Mouse (Mus musculus): ENCODE results near the gene Ero1lb. TPM values are rescaled to one million over a fixed set of nuclear protein-coding genes. Genes with fewer than 3 reads are reported as not detected.

Ero1lb gene
- 1 to 10 TPM; 1.1 to 1.2 TPM for total RNA-seq (2021)
- long read RNA-seq, experiment 1, partial matches to known transcripts: 0 of 1 reads
- long read RNA-seq, experiment 1, other reads (novel, unspliced or antisense): 1 of 1 reads
- long read RNA-seq, experiment 2: 0 reads

DNA sequence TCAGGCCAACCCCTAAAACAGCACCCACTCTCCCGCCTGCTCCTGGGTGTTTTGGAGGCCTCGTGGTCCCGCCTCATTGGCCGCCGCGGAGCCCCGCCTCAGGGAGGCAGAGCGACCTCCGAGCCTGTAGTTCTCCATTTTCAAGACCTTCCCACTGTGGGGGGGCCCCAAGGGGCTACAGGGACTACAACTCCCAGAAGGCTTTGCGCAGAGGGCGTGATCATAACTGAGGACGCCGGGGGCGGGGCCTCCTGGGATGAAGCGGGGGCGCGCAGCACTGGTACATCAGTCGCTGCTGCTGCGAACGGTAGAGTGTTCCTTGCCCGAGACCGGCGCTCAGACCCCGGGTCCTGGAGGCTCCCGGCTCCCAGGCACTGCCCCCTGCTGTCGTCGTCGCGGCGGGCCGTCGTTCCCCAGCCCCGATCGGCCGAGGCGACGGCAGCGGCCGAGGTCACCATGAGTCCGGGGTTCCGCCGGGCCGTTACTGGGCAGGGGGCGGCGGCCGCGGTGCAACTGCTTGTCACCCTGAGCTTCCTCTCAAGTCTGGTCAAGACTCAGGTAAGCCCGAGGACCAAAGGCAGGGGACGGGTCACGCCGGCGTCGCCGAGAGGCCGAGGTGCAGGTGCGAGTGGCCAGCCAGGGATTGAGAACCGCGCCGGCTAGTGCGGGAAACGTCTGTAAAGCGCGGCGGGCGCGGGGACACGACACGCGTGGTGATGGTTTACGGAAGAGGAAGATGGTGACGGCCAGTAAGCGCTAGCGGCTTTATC, at the start of gene Ero1lb:
Ero1lb (plus strand) TSS at position 254 of the 770 bp plus-strand sequence.
- DNase-seq (ENCODE audit: low spot score): peak; percentile 99

- DNase-seq (ENCODE audit: low spot score): no peak
Observed at GRCm38 (mm10) chr13:12519371-12519770, 46.3 kb upstream of the Ero1lb start.

DNA sequence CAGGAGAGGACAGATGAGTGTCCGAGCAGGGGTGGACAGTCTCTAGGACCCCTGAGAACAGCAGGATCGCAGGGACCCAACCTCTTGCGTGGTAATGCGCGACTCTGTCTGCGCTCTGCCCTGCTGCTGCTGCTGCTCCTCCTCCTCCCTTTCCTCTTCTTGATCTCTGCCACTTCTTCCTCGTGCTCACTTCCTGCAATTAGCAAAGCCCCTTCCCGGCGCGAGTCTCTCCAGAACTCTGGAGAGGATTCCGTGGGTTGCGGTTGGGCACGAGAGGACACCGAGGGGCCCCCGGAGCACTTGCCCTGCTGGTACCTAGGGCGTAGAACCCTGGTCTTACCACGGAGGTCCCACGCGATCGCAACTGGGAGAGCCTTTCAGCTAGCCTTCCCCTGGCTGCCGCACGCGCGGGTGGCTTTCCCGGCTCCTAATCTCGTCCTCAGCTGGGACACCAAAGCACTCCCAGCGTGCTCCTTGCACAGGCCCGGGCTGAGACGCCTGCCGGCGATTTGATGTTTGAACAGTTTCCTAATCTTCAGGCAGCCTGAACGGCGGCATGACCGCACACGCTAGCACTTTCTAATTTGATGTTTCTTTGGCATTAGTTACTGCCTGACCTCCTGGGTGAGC, 45.6 kb upstream of the Ero1lb start, which contains the start of gene Edaradd:
Edaradd (minus strand) TSS at position 484 of the 630 bp plus-strand sequence.
- DNase-seq (ENCODE audit: low spot score): peak; percentile 9

DNA sequence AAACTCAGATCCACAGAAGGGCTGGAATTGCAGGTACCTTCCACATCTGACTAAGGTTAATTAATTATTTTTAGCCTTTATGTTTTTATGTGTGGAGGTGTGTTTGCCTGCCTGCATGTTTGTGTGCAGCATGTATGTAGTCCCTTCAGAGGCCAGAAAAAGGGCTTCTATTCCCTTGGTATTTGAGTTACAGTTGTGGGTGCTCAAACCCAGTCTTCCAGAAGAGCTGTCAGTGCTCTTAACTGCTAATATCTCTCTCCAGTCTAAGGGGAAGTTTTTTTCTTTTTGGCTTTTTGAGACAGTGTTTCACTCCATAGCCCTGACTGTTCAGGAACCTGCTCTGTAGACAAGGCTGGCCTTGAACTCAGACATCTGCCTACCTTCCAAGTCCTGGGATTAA, 43.3 kb upstream of the Ero1lb start:
- no peak for DNase-seq (ENCODE audit: low spot score)

DNA sequence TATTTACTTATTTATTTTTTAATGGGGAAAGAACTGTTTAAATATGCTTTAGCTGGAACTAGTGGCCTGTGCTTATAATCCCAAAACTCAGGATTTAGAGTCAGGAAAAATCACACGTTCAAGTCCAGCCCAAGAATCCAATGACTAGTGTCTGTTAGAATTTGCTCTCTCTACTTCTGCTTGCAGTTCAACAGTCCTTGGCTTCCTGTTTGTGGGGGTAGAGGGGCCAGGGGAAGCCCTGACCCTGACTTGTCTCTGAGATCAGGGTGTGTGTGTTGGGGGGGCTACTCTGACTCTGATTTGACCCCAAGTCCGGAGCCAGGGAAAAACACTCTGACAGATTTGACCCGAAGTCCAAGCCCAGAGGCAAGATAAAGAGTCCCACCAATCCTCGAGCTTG, 40.0 kb upstream of the Ero1lb start:
- DNase-seq (ENCODE audit: low spot score): no peak

DNA sequence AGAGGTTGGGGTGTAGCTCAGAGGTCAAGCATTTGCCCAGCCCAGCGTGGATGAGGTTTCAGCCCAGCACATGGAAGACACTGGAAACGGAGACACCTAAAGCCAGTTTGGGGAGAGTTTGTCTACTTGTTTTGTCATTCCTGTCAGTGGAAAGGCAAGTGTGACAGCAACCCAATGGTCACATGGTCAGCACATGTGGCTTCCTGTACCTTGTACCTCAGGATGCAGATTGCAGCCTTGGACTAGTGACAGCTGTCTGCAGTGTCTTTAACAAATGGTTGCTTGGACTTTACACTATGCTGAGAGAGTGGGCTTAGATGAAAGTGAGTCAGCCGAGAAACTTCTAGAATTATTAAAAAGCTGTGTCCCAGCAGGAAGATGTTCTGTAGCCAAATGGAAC, 31.0 kb upstream of the Ero1lb start:
- DNase-seq (ENCODE audit: low spot score): no peak

GRCm38 (mm10) chr13:12537971-12538370, 27.7 kb upstream of the Ero1lb start:
- no peak for DNase-seq (ENCODE audit: low spot score)

DNA sequence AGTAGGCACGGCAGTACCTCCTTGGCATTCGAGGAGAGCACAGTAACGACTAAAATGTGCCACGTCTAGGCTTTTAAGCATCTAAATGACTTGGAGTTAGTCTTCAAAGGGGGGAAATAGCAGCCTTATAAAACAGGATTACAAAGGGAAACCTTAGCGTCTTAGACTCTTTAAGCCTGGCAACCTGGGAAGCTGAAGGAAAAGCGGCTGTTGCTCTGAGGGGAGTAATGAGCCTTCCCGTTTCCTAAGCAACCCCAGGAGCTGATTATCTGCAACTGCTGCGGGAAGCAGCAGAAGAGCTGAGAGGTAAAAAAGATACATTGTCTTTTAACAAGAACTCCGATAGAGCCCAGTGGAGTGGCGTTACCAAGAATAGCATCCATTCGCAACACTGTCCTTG, 26.0 kb upstream of the Ero1lb start:
- no peak for DNase-seq (ENCODE audit: low spot score)

- DNase-seq (ENCODE audit: low spot score): no peak
Observed at GRCm38 (mm10) chr13:12540119-12540518, 25.6 kb upstream of the Ero1lb start.

GRCm38 (mm10) chr13:12542006-12542981, 23.4 kb upstream of the Ero1lb start:
- DNase-seq (ENCODE audit: low spot score): peak; percentile 16

DNA sequence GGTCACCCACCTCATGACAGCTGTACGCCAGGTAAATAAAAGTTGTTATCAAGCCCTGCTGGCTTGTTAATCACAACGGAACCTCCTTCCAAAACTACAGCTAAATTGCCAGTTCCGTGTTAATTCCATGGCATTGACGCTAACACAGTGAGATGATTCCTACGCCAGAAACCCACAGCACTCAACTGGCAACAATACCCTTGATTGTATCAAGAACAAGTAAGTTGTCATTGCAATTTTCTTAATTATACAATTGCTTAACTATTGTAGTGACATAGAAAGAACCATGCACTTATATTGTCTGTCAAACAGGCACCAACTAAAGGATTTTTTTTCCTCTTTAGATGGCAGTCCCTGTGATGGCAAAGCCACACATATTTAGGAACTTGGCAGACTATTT, 22.4 kb upstream of the Ero1lb start:
- no peak for DNase-seq (ENCODE audit: low spot score)

- no peak for DNase-seq (ENCODE audit: low spot score)
Observed at GRCm38 (mm10) chr13:12543880-12544568, 21.6 kb upstream of the Ero1lb start.

DNA sequence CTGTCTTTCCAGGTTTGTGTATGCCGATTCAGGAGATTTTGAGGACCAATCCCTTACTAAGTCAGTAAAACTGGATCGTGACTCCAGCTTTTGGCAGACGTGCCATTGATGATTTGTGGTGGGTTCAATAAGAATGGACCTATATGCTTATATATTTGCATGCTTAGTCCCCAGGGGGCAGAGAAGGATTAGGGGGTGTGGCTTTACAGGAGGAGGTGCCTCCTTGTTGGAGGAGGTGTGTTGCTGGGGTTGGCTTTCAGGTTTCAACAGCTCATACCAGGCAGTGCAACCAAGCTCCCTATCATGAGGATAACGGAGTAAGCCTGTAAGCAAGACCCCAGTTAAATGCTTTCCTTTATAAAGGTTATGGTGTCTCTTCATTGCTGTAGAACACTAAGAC, 11.5 kb upstream of the Ero1lb start:
- no peak for DNase-seq (ENCODE audit: low spot score)

- DNase-seq (ENCODE audit: low spot score): no peak
Observed at GRCm38 (mm10) chr13:12559044-12559443, 6.6 kb upstream of the Ero1lb start.

GRCm38 (mm10) chr13:12559462-12560120, 6.1 kb upstream of the Ero1lb start:
- DNase-seq (ENCODE audit: low spot score): no peak

GRCm38 (mm10) chr13:12561729-12562128, 3.9 kb upstream of the Ero1lb start:
- no peak for DNase-seq (ENCODE audit: low spot score)

DNA sequence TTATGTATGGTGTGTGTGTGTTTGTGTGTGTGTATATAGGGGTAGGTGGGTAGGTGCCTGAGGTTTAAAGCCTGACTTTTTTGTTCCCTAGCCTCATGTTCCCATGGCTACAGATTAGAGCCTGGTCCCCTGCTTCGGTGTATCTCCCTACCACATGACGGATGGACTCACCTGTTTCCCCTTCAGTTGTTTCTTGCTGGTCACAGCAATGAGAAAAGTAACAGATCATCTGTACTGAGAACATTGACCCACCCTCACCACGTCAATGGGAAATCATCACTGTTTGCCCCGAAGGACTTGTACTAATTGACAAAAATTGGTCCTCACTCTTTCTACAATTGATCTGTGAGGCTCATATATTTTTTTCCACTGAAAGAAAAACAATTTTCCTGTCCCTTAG, 3.4 kb upstream of the Ero1lb start:
- DNase-seq (ENCODE audit: low spot score): no peak

DNA sequence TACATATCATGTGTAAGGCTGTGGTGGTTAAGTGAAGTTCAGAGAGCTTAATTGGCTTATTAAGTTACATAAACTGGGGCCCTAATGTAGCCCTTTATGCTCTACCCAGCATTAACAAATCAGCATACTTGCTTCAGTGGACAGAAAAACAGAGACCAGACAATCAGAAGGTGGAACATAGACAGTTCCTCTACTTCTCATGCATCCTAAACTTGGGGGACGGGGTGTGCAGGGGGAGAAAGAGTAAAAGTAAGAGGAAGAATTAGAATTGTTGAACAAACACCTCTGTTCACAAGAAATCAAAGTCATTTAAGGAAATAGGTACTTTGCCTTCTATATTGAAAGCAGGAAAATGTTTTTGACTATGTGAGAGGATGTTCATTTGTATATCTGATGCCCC, 2.3 kb downstream of the Ero1lb start:
- DNase-seq (ENCODE audit: low spot score): no peak

DNA sequence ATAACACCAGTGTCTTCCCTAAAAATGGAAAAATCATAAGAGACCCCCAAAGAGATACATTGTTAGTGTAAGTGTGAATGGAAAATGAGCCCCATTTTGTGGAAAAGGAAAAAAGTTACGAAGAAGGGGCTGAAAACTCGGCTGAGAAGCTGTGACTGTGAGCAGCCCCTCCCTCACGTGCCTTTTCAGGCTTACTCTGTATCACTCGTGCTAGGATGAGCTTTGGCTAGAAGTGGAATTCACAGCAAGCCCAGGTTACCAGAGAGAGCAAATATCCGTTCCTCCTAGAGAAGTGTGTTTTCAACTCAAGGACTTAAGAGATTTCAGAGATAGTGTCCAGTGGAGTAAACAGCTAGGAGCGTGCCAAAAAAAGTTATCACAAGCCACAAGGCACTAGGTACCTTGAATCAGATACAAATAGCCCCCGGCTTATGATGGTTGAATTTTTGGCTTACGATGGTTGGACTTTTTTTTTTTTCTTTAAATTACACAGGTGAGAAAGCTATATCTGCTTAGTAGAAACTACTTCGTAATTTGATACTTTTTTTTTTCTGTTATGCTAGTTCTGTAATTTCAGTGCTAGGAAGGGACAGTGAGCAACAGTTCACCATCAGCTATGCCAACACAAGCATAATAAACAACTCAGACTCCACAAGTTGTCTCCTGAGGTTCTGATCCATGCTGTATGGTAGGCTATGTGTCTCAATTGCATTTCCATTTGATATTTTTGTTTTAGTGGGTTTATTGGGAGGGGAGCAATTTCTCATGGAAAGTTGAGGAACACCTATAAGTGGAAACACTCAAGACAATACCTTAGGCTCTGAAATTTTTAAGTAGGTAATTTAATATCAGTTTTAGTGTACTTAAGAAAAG, 3.2 kb downstream of the Ero1lb start:
- no peak for DNase-seq (ENCODE audit: low spot score)

All from gastrocnemius, adult 18-20 months (tissue).